Mouse (Mus musculus): Measurements from ENCODE around the gene Dennd2d. TPM values are rescaled to one million over a fixed set of nuclear protein-coding genes. Genes with fewer than 3 reads are reported as not detected.
A peak's percentile ranks its signal among the peaks of the same experiment; 100 is the strongest.

Gene Dennd2d
- total and polyA plus RNA-seq, 2 experiments from 2014 or later, result 0.91 to 1.4 TPM

- Histone ChIP-seq H3K27me3 (ENCODE audit: insufficient read depth, low read length) (no peaks in the 10 kb centered on the region), H3K36me3 (ENCODE audit: insufficient read depth, low read length) (peaks cover 3% of the 10 kb centered on the region; the same call in 1 of the 2 replicates), H3K4me2 (ENCODE audit: low read depth, low read length, poor library complexity, severe bottlenecking) (no peak overlapping the region), H3K9me3 (ENCODE audit: low read length) (no peaks in the 10 kb centered on the region), H3K4me1 (ENCODE audit: insufficient read depth, low read length) (no peaks in the 10 kb centered on the region), H3K27ac (ENCODE audit: low read depth, low read length) (no peak overlapping the region), H3K4me3 (ENCODE audit: low read depth, low read length) (no peak overlapping the region), H3K9ac (replicated peaks; ENCODE audit: low read length, poor library complexity, severe bottlenecking) (no peak overlapping the region)
- no peak for DNase-seq (ENCODE audit: low spot score)
- ATAC-seq (ENCODE audit: low FRiP score), result no peak
- no peak for TF ChIP-seq CTCF (IDR thresholded peaks at IDR 0.05)
- 95% methylated on average over 2 of the region's 2 CpGs for WGBS
Measured at GRCm38 (mm10) chr3:106528032-106528431, 45.8 kb downstream of the Dennd2d start.

DNA sequence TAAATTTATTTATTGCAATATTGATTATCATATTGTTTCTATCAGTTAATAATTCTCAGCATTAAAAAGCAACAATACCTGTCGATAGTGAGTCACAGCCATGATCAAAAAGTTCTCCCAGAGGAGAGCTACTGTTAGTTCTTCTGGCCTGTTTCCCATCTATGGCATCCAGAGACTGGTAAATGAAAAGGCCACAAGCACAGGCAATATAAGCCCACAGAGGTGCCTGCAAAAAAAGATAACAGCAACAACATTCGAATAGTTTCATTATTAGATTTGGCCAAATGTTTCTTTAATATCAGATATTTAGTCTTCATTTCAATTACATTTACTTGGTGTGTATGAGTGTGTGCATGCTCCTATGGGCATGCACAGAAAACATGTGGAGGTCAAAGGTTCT is 51.1 kb downstream of the Dennd2d start:
- Histone ChIP-seq H3K27ac (ENCODE audit: low read depth, low read length) (no peak overlapping the region), H3K9me3 (ENCODE audit: low read length) (no peaks in the 10 kb centered on the region), H3K36me3 (ENCODE audit: insufficient read depth, low read length) (peaks cover 3% of the 10 kb centered on the region; the same call in 1 of the 2 replicates), H3K4me1 (ENCODE audit: insufficient read depth, low read length) (no peaks in the 10 kb centered on the region), H3K27me3 (ENCODE audit: insufficient read depth, low read length) (no peaks in the 10 kb centered on the region), H3K4me2 (ENCODE audit: low read depth, low read length, poor library complexity, severe bottlenecking) (no peak overlapping the region), H3K9ac (replicated peaks; ENCODE audit: low read length, poor library complexity, severe bottlenecking) (no peak overlapping the region), H3K4me3 (ENCODE audit: low read depth, low read length) (no peak overlapping the region)
- no peak for TF ChIP-seq CTCF (IDR thresholded peaks at IDR 0.05)
- DNase-seq (ENCODE audit: low spot score), result no peak
- WGBS, result 94% methylated on average over 2 of the region's 2 CpGs
- ATAC-seq (ENCODE audit: low FRiP score), result no peak

- no peak overlapping the region for H3K27ac ChIP-seq (ENCODE audit: low read depth, low read length)
Measured at GRCm38 (mm10) chr3:106544721-106545316, 62.6 kb downstream of the Dennd2d start.

DNA sequence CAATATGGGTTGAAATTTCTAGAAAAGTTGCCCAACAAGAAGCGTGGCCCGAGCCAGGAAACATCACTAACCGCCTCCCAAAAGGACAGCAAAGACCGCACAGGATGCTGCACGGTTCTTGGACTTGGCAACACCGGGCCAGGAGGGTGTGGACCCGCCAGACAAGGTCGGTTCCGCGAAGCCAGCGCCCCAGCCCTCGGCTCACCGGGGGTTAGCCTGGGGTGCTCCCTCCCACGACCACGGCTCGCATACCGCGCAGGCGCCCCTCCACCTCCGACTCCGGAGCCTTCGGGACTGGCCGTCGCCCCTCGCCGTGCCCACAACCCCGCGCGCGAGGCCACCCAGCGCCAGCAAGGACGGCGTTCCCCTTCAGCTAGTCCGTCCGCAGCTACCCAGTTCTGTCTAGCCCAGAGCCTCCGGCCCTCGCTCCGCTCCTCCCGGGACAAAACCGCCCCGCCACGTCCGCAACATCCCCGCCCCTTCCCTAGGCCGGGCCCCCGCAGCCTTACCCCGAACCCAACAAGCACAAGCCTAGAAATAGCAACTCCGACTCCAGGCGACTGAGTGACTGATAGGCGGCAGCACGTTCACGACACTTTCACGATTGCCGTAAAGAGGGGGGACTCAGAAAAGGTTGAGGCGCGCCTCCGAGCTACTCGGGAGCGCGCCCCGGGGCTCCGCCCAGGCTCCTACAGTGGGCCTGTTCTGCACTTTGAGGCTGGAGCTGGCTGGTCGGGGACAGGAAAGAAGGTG is 65.1 kb downstream of the Dennd2d start, which contains the start of the genes Dram2 and Cept1:
Gene Dram2 (plus strand): TSS at position 628 of the 753 bp plus-strand sequence.
Gene Cept1 (minus strand): TSS at position 632 of the 753 bp plus-strand sequence.
- peak within 1 kb of the TSS; percentile 79 for H3K4me3 ChIP-seq (ENCODE audit: low read depth, low read length)
- 0 out of 2 replicates have a peak, but pooled peaks cover 3% of the 10 kb centered on the region for H3K36me3 ChIP-seq (ENCODE audit: insufficient read depth, low read length)
- no peaks in the 10 kb centered on the region for H3K9me3 ChIP-seq (ENCODE audit: low read length)
- no peaks in the 10 kb centered on the region for H3K27me3 ChIP-seq (ENCODE audit: insufficient read depth, low read length)
- WGBS, result 0% methylated on average over 55 of the region's 63 CpGs
- DNase-seq (ENCODE audit: low spot score) (peak; percentile 98), ATAC-seq (ENCODE audit: low FRiP score) (peak; percentile 96)
- peak within 1 kb of the TSS; percentile 95 for H3K27ac ChIP-seq (ENCODE audit: low read depth, low read length)
- peak within 1 kb of the TSS; percentile 89 for H3K9ac ChIP-seq (replicated peaks; ENCODE audit: low read length, poor library complexity, severe bottlenecking)
- peak within 1 kb of the TSS; percentile 68 for H3K4me2 ChIP-seq (ENCODE audit: low read depth, low read length, poor library complexity, severe bottlenecking)
- H3K4me1 ChIP-seq (ENCODE audit: insufficient read depth, low read length), result peaks cover 6% of the 10 kb centered on the region; the same call in 1 of the 2 replicates
- TF ChIP-seq CTCF (IDR thresholded peaks at IDR 0.05), result peak; percentile 32; the same call in 1 of the 2 replicates

More at GRCm38 (mm10) chr3:106544721-106545316, 62.6 kb downstream of the Dennd2d start:
- no peak overlapping the region for H3K4me2 ChIP-seq (ENCODE audit: low read depth, low read length, poor library complexity, severe bottlenecking)
- H3K4me3 ChIP-seq (ENCODE audit: low read depth, low read length), result no peak overlapping the region
- WGBS, result 89% methylated on average over 8 of the region's 8 CpGs
- no peak for ATAC-seq (ENCODE audit: low FRiP score)
- no peak overlapping the region for H3K9ac ChIP-seq (replicated peaks; ENCODE audit: low read length, poor library complexity, severe bottlenecking)
- peaks cover 6% of the 10 kb centered on the region; the same call in 1 of the 2 replicates for H3K4me1 ChIP-seq (ENCODE audit: insufficient read depth, low read length)
- H3K27me3 ChIP-seq (ENCODE audit: insufficient read depth, low read length), result no peaks in the 10 kb centered on the region
- TF ChIP-seq CTCF (IDR thresholded peaks at IDR 0.05), result no peak
- H3K36me3 ChIP-seq (ENCODE audit: insufficient read depth, low read length), result no peaks in the 10 kb centered on the region
- no peak for DNase-seq (ENCODE audit: low spot score)
- no peaks in the 10 kb centered on the region for H3K9me3 ChIP-seq (ENCODE audit: low read length)

DNA sequence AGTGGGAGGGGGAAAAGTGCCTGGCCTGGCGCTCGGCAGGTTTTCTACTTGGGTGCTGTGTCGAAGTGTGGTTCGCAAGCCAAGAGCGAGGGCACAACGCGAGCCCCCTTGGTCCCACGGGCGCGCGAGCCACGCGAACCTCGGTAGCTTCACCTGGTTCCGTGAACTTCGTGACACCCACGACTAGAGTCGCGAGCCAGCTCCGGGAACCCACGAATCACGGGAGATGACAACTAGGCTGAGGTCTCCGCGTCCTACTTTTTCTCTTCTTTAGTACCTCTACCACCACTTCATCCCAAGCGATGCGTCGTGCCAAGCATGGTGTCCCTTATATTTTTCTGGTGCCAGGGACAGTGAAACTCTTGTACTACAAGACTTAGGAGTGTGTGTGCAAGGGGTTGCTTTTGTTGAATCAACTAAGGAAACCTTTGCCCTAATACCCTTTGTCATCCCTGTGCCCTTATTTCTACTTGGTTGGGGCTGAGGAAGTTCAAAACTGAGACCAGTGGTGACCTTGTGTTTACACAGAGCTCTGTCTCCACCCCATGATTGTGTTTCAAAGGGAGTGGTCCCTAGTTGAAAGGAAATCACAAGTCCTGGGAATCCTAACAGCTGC is 65.8 kb downstream of the Dennd2d start:
- DNase-seq (ENCODE audit: low spot score), result peak; percentile 27
- peak overlapping the region; percentile 89 for H3K9ac ChIP-seq (replicated peaks; ENCODE audit: low read length, poor library complexity, severe bottlenecking)
- peaks cover 6% of the 10 kb centered on the region; the same call in 1 of the 2 replicates for H3K4me1 ChIP-seq (ENCODE audit: insufficient read depth, low read length)
- H3K9me3 ChIP-seq (ENCODE audit: low read length), result no peaks in the 10 kb centered on the region
- under 1% methylated on average over 27 of the region's 27 CpGs for WGBS
- peak; percentile 63; the same call in 1 of the 2 replicates for ATAC-seq (ENCODE audit: low FRiP score)
- H3K4me2 ChIP-seq (ENCODE audit: low read depth, low read length, poor library complexity, severe bottlenecking), result peak overlapping the region; percentile 68
- no peak for TF ChIP-seq CTCF (IDR thresholded peaks at IDR 0.05)
- H3K27me3 ChIP-seq (ENCODE audit: insufficient read depth, low read length), result no peaks in the 10 kb centered on the region
- peak overlapping the region; percentile 95 for H3K27ac ChIP-seq (ENCODE audit: low read depth, low read length)
- peak overlapping the region; percentile 79 for H3K4me3 ChIP-seq (ENCODE audit: low read depth, low read length)
- 0 out of 2 replicates have a peak, but pooled peaks cover 3% of the 10 kb centered on the region for H3K36me3 ChIP-seq (ENCODE audit: insufficient read depth, low read length)
